Mouse (Mus musculus) heart, adult 2 months (tissue): ENCODE measurements around the gene 4930505A04Rik.

ENCODE experiments used
- EP300 ChIP-seq: fragments of 200-500 bp; IDR thresholded peaks from 2 replicates; pipeline ENCODE4 v1.6.1; 2011; ENCODE audit warnings: low read depth, low read length, control low read depth; ENCODE audit not compliant: insufficient read depth
- POLR2A ChIP-seq: fragments of 200-500 bp; IDR thresholded peaks from 2 replicates; pipeline ENCODE4 v1.6.1; 2011; ENCODE audit warnings: mild to moderate bottlenecking, low read depth, low read length, control low read depth; ENCODE audit not compliant: insufficient read depth

- TF ChIP-seq POLR2A: no peak
- TF ChIP-seq EP300: no peak
Observed at GRCm38 (mm10) chr11:30488183-30488582, 16.6 kb upstream of the 4930505A04Rik start.
